Mouse (Mus musculus) macrophage (primary cell): ENCODE data around the gene Pth1r. TPM values are rescaled to one million over a fixed set of nuclear protein-coding genes. Genes with fewer than 3 reads are reported as not detected.
"Not testable (repeated sequence)": the region's sequence is repeated elsewhere in the genome, so short reads cannot be mapped to it uniquely, and the experiment has no call there.

Source experiments
- H3K27ac ChIP-seq: fragments of 350-480 bp; formaldehyde crosslinking; 2 replicates; pipeline ENCODE4 v1.9.0; 2021
- H3K36me3 ChIP-seq: fragments of 350-480 bp; formaldehyde crosslinking; 2 replicates; pipeline ENCODE4 v1.9.0; 2021; ENCODE audit errors: inconsistent target
- H3K4me3 ChIP-seq: fragments of 350-480 bp; formaldehyde crosslinking; 2 replicates; pipeline ENCODE4 v1.9.0; 2021; ENCODE audit errors: inconsistent target
- H3K79me2 ChIP-seq: fragments of 350-480 bp; formaldehyde crosslinking; 2 replicates; pipeline ENCODE4 v1.9.0; 2021; ENCODE audit errors: inconsistent target
- WGBS: methylation state at CpG from one replicate; pipeline ENCODE4 v1.1.7; 2026; ENCODE audit warnings: inconsistent platforms; ENCODE audit not compliant: missing documents; 5-methylcytosine and 5-hydroxymethylcytosine counted together
- polyA plus RNA-seq: library from polyadenylated mRNA; stranded (reverse); fragments of 250-400 nt; gene quantifications from 3 replicates; pipeline ENCODE4 v1.2.4, GENCODE M21; 2018; ENCODE audit warnings: inconsistent platforms

Pth1r gene
- polyA plus RNA-seq, 1 experiment from 2014 or later = 0.16 TPM

- Histone ChIP-seq H3K4me3 (no peak overlapping the region), H3K27ac (no peak overlapping the region), H3K79me2 (peaks cover 79% of the 10 kb centered on the region), H3K36me3 (peaks cover 12% of the 10 kb centered on the region; the same call in 1 of the 2 replicates)
- 95% methylated on average over 4 of the region's 8 CpGs for WGBS
These were observed 57.6 kb downstream of the Pth1r start for GRCm38 (mm10) chr9:110689261-110689779.

GRCm38 (mm10) chr9:110687846-110688245 is 59.1 kb downstream of the Pth1r start:
- Histone ChIP-seq H3K79me2 (peaks cover 94% of the 10 kb centered on the region), H3K27ac (no peak overlapping the region), H3K36me3 (0 out of 2 replicates have a peak, but pooled peaks cover 5% of the 10 kb centered on the region), H3K4me3 (no peak overlapping the region)
- 97% methylated on average over 2 of the region's 2 CpGs for WGBS

GRCm38 (mm10) chr9:110687061-110687460 is 59.9 kb downstream of the Pth1r start:
- WGBS = 94% methylated on average over 4 of the region's 5 CpGs
- Histone ChIP-seq H3K79me2 (peaks cover 100% of the 10 kb centered on the region), H3K27ac (no peak overlapping the region), H3K36me3 (no peaks in the 10 kb centered on the region), H3K4me3 (no peak overlapping the region)

GRCm38 (mm10) chr9:110686472-110686871 is 60.5 kb downstream of the Pth1r start:
- Histone ChIP-seq H3K79me2 (peaks cover 100% of the 10 kb centered on the region), H3K4me3 (no peak overlapping the region), H3K27ac (0 out of 2 replicates have a peak overlapping the region, but pooled peaks have one; percentile 64), H3K36me3 (no peaks in the 10 kb centered on the region)
- WGBS = 80% methylated on average over 3 of the region's 3 CpGs

GRCm38 (mm10) chr9:110685591-110685990 is 61.4 kb downstream of the Pth1r start:
- no peaks in the 10 kb centered on the region for H3K36me3 ChIP-seq
- H3K79me2 ChIP-seq = peaks cover 93% of the 10 kb centered on the region
- H3K27ac ChIP-seq = peak overlapping the region; percentile 64
- no peak overlapping the region for H3K4me3 ChIP-seq
- WGBS = 21% methylated on average over 5 of the region's 5 CpGs

GRCm38 (mm10) chr9:110685187-110685586 is 61.8 kb downstream of the Pth1r start:
- H3K27ac ChIP-seq = peak overlapping the region; percentile 64
- H3K36me3 ChIP-seq = no peaks in the 10 kb centered on the region

GRCm38 (mm10) chr9:110684100-110684831 is 62.7 kb downstream of the Pth1r start:
- no peaks in the 10 kb centered on the region for H3K36me3 ChIP-seq
- H3K27ac ChIP-seq = peak overlapping the region; percentile 64
- WGBS = 66% methylated on average over 6 of the region's 6 CpGs
- peaks cover 90% of the 10 kb centered on the region for H3K79me2 ChIP-seq
- H3K4me3 ChIP-seq = no peak overlapping the region

More at GRCm38 (mm10) chr9:110685187-110685586, 61.8 kb downstream of the Pth1r start:
- no peak overlapping the region for H3K4me3 ChIP-seq
- peaks cover 90% of the 10 kb centered on the region for H3K79me2 ChIP-seq
- WGBS = 58% methylated on average over 8 of the region's 8 CpGs

GRCm38 (mm10) chr9:110683574-110684099 is 63.3 kb downstream of the Pth1r start:
- Histone ChIP-seq H3K27ac (peak overlapping the region; percentile 80), H3K36me3 (no peaks in the 10 kb centered on the region), H3K4me3 (no peak overlapping the region)

GRCm38 (mm10) chr9:110682697-110683096 is 64.2 kb downstream of the Pth1r start:
- H3K27ac ChIP-seq = peak overlapping the region; percentile 80
- not testable (repeated sequence) for H3K36me3 ChIP-seq
- WGBS = 73% methylated on average over 3 of the region's 3 CpGs

More at GRCm38 (mm10) chr9:110683574-110684099, 63.3 kb downstream of the Pth1r start:
- WGBS = 30% methylated on average over 3 of the region's 4 CpGs
- peaks cover 90% of the 10 kb centered on the region for H3K79me2 ChIP-seq

GRCm38 (mm10) chr9:110682255-110682654 is 64.7 kb downstream of the Pth1r start:
- Histone ChIP-seq H3K79me2 (peaks cover 83% of the 10 kb centered on the region), H3K4me3 (no peak overlapping the region), H3K27ac (peak overlapping the region; percentile 80), H3K36me3 (no peaks in the 10 kb centered on the region)
- 37% methylated on average over 5 of the region's 5 CpGs for WGBS

More at GRCm38 (mm10) chr9:110682697-110683096, 64.2 kb downstream of the Pth1r start:
- H3K79me2 ChIP-seq = peaks cover 87% of the 10 kb centered on the region
- not testable (repeated sequence) for H3K4me3 ChIP-seq

GRCm38 (mm10) chr9:110681817-110682216 is 65.1 kb downstream of the Pth1r start:
- H3K27ac ChIP-seq = peak overlapping the region; percentile 80

GRCm38 (mm10) chr9:110680736-110681507 is 66.0 kb downstream of the Pth1r start:
- Histone ChIP-seq H3K79me2 (peaks cover 69% of the 10 kb centered on the region), H3K4me3 (no peak overlapping the region), H3K36me3 (no peaks in the 10 kb centered on the region), H3K27ac (peak overlapping the region; percentile 80)
- WGBS = 26% methylated on average over 7 of the region's 7 CpGs

More at GRCm38 (mm10) chr9:110681817-110682216, 65.1 kb downstream of the Pth1r start:
- Histone ChIP-seq H3K79me2 (peaks cover 78% of the 10 kb centered on the region), H3K4me3 (no peak overlapping the region), H3K36me3 (no peaks in the 10 kb centered on the region)
- WGBS = 75% methylated on average over 7 of the region's 9 CpGs

GRCm38 (mm10) chr9:110678886-110679285 is 68.1 kb downstream of the Pth1r start:
- H3K27ac ChIP-seq = peak overlapping the region; percentile 78
- 94% methylated on average over 5 of the region's 5 CpGs for WGBS
- no peaks in the 10 kb centered on the region for H3K36me3 ChIP-seq
- H3K79me2 ChIP-seq = peaks cover 69% of the 10 kb centered on the region
- H3K4me3 ChIP-seq = no peak overlapping the region

- Histone ChIP-seq H3K36me3 (no peaks in the 10 kb centered on the region), H3K79me2 (peaks cover 69% of the 10 kb centered on the region), H3K4me3 (no peak overlapping the region), H3K27ac (peak overlapping the region; percentile 78)
- WGBS = 1% methylated on average over 8 of the region's 8 CpGs
These were observed 70.4 kb downstream of the Pth1r start for GRCm38 (mm10) chr9:110676492-110676911.
